Mouse (Mus musculus): ENCODE results near the gene Prkar2b.

The Prkar2b gene

DNA sequence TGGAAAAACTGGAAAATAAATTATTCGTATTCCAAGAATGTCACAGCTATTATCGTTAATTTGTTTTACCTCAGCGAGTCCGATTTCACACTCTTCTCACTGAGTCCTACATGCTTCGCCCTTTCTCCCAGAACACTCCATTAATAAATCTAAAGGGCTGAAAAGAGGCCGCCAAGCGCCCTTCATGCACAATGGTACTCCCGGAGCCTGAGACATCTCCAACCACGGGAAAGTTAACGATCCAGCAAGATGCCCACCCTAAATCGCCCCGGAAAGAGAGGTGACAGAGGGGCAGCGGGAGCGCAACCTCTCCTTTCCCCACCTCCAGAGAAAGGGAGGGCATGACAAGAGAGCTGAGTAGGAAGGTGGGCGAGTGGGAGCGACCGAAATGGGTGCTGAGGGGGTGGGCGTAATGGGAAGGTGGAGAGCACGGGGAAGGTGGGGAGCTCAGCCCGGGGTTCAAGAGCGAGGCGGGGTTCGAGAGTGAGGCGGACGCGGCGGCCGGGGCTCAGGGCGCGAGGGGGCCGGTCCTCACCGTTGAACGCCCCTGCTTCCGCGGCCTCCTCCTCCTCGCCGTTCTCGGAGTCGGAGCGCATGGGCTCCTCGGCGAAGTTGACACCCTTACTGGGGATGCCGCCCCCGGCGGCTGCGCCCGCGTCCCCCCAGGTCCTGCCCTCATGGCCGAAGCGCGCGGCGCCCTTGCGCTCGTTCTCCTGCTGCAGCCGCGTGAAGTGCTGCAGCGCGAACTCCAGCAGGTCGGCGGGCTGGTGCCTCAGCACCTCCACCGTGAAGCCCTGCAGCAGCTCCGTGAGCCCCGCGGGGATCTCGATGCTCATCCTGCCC is 628 bp downstream of the Prkar2b start:
- DNase-seq (ENCODE audit: low spot score in 2 of 2), result no peak

DNA sequence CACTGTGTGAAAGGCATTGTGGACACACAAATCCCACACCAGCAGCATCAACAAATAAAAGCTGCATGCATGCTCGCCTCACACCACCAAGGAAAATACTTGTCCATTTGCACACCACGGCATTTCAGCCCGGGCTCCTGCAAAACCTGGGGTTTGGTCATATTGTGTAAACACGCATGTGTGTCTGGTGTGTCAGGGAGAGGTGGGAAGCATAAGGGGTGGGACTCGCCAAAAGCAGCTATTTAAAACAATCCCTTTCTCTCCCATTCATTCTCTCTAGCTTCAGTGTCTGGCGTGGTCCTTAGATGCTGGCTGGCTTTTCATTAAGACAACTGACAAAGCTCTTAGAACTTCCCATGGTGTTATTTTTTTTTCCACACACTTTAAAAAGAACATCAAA is 1.4 kb downstream of the Prkar2b start:
- DNase-seq (ENCODE audit: low spot score in 2 of 2), result peak in 1 of 2 experiments; percentile 6

DNA sequence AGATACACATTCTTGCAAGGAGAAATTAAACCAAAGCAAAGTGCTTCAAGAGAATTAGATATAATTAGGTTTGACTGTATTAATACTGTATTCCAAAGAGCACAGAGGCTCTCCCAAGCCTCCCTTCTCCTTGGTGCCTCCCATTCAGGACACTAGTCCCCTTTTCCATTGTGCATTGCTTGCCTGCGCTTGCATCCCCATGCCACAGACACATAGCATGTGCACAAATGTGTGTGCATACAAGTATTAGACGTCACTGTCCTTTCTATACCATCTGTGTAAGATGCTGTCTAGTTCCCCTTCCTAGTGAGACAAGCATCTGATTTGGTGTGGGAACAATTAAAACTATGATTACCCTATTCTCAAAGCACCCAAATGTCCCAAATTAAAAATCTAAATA is 2.0 kb downstream of the Prkar2b start:
- no peak for DNase-seq (ENCODE audit: low spot score in 2 of 2)

- no peak for DNase-seq (ENCODE audit: low spot score in 2 of 2)
Observed at GRCm38 (mm10) chr12:32057461-32058199, 3.5 kb downstream of the Prkar2b start.

- DNase-seq (ENCODE audit: low spot score in 2 of 2), result no peak
Observed at GRCm38 (mm10) chr12:32055797-32056196, 5.3 kb downstream of the Prkar2b start.

DNA sequence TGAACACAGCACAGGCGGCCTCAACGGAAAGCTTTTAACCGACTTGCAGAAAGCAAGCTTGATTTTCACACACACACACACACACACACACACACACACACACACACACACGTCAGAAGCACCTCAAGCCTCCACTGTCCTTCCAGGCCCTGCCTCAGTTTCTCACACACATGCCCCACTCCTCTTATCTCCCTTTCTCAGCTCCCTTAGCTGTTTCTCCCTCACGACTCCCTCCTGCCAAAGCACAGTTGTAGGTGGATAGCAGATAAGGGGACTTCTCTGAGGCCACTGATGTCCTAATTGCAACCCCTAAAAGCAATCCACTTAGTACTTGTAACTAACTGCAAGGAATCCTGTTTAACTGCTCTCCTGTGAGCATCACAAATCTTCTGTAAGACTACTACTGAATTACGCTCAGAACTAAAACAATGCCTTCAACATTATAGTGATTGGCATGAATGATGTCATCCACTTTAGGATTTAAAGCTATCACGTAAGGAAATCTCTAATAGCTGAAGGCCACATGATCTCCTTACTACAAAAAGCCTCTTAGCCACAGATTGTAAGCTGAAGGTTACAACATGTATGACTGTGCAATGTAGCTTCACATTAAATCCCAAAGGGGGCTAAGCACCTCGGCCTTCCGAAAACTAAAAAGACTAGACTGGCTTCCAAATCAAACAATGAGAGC is 6.5 kb downstream of the Prkar2b start:
- DNase-seq (ENCODE audit: low spot score in 2 of 2), result no peak

DNA sequence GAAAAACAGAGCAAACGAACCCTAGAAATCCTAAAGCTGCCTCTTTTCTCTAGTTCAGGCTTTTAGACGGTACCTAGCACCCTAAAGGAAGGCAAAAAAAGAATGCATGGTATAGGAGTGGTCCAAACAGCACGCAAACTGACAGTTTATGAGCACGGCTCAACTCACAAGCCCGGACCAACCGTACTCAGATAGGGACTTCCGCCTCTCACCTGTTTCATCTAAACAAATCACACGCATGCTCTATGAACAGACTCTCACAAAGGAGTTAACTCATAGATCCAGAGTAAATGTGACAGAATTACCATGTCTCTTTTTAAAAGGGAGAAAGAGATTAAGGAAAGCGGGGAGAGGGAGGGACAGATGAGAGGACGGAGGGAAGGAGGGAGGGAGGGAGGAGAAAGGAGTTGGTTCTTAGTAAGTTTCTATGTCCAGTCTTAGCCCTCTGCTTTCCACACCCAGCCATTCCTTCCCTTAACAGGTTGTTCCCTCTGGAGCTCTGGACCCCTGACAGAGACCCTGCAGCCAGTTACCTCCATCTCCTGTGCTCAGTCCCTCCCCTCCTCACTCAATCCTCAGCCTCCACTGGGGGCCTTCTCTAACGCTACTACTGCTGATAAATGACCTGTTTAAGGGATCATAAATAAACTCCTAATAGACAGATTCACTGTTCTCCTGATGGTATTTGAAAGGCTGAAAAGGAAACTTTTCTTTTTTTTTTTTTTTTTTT is 7.3 kb downstream of the Prkar2b start:
- no peak for DNase-seq (ENCODE audit: low spot score in 2 of 2)

DNA sequence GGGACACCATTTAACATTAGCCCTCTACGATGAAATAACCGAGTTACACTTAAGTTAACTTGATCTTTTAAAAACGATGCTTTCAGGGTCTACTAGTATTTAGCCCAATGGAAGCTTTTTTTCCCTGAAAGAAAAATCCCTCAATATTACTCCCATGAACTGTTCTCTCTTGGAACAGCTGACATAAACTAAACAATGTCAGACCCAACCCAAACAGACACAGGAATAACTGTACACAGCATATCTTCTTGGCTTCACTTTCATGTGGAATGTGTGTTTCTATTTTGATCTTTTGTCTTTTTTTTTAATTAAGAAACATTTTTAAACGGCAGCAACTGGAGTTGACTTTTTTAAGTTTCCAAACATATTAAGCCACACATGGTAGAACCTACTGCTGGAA is 8.2 kb downstream of the Prkar2b start:
- DNase-seq (ENCODE audit: low spot score in 2 of 2), result no peak

GRCm38 (mm10) chr12:32050165-32050564 is 10.9 kb downstream of the Prkar2b start:
- no peak for DNase-seq (ENCODE audit: low spot score in 2 of 2)

DNA sequence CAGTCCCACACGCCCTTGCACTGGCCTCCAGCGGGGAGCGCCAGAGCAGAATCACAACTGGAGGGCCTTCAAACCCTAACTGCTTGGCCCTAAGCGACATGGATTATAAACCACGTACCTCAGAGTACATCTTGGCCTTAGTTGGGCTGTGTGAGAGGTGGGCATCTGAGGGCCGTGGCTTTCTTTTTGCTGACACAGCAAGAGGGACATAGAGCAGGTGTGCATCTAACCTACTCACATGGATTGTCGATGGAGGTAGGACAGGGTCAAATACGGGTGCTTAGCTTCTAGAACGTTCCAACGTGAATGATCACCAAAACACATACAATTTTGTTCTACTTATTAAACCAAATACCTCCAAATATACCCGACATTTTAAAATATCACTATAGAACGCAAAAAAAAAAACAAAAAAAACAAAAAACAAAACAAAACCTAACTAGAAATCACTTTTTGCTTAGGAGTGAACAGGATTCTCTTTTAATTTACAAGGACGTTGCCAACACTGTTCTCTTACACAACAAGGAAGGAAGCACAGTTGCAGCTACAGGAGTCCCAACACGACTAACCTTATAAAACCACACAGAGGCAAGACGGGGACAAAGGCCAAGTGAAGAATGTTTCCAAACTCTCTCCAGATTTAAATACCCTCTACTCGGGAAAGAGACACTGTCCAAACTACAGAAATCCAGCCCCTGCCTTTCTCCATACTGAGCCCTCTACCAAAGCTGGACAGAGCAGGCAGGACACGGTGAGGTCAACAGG is 15.3 kb downstream of the Prkar2b start:
- no peak for DNase-seq (ENCODE audit: low spot score in 2 of 2)

- no peak for DNase-seq (ENCODE audit: low spot score in 2 of 2)
Observed at GRCm38 (mm10) chr12:32044487-32045134, 16.5 kb downstream of the Prkar2b start.

DNA sequence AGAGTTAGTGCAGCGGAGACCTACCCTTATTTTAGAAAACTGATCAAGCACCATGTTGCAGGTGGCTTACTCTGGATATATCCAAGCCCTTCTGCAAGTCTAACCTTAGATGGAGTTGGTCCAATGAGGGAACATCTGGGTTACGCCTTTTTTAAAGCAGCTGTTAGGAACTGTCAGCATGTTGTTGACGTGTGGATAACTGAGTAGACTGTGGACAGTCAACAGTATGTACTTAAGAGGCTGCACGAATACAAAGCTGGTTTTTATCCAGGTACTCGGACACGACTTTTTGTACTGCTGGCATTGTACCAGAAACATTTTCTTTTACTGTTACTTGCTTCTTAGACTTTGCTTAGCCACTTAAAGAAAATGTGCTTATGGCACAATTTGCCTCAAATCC is 27.6 kb downstream of the Prkar2b start:
- no peak for DNase-seq (ENCODE audit: low spot score in 2 of 2)

- DNase-seq (ENCODE audit: low spot score in 2 of 2), result no peak
Observed at GRCm38 (mm10) chr12:32032917-32033316, 28.2 kb downstream of the Prkar2b start.

DNA sequence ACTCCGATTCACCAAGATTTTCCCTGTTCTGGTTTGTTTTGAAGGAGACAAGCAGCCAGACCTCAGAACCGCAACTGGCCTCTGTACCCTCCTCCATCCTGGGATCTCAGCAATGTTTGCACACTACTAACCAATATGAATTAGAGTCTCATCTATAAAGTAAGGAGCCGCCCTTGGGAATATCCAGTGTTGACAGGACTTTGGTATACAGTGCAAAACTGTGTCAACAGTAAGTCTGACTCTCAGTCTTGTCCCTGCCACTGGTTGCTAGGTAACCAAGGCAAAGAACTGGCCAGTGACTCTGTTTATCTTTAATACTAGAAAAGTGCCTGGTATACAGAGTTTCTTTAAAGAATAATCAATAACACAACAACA is 42.7 kb downstream of the Prkar2b start:
- no peak for DNase-seq (ENCODE audit: low spot score in 2 of 2)

GRCm38 (mm10) chr12:32017636-32018375 is 43.3 kb downstream of the Prkar2b start:
- DNase-seq (ENCODE audit: low spot score in 2 of 2), result no peak

DNA sequence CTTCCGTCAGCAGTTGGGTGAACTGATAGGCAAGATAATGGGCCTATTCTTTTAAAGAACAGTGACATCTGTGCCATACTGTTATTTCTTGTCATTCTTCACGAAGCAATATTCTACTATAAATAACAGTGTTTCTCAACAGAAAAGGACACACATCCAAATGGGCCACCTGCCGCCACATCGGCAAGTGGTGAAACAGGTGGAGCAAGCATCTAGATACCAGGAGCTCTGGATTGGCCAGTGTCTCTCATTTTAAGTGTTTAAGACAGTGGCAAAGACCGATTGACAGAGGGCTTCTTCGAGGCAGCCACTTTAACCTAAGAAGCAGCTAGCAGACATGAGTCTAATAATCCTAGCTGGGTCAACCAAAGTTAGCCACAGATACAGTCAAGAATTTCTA is 44.6 kb downstream of the Prkar2b start:
- DNase-seq (ENCODE audit: low spot score in 2 of 2), result no peak

DNA sequence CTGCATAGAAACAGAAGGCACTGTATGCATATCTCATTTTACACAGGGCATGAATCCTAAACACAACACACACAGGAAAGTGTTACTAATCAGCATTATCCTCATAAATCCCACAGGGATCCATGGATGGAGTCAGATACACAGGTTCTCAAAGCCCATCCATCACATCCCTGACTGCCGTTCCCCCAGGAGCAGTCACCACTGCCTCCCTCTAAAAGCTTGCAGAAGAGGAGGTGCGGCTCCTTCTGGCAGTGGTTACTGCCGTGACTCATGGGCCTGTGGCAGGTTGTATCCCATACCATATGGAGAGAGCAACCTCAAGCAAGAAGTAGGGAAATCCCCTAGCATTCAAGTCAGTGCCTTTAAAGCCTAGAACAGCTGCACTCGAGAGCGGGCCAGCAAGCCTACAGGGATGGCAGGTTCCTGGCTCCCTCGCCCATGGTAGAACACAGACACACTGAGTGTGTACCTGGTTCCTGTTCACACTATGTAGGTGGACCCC is 45.8 kb downstream of the Prkar2b start:
- no peak for DNase-seq (ENCODE audit: low spot score in 2 of 2)

DNA sequence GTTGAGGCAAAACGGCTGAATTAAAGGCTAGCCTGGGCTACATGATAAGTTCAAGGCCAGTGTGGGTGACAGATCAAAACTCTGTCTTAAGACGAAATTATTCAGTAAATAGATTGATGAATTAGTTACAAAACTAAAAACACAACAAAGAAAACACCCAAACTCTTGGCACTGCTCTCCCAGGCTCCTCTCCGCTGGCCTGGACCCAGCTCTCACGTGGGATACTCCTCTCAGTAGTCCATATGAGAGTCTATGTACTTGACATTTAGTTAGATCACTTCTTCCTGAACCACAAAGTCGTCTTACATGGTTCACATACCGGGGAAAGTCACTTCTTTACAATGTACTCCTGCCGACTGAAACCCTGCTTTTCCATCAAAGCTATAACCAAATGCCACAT is 46.3 kb downstream of the Prkar2b start:
- DNase-seq (ENCODE audit: low spot score in 2 of 2), result no peak

DNA sequence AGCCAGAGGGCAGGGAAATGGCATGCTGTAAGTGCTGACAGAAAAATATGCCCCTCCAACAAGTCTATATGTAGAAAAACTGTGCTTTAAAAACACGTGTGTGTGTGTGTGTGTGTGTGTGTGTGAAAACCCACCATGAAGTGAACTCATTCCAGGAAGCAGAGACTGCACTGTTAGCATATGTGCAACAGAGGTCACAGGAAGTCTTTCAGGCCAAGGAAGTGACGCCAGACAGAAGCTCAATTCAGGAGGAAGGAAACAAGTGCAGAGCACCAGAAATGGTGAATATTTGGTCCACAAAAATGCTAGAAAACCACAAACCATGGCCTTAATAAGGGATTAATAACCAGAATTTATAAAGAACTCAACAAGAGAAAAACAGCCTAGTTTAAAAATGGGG is 48.9 kb downstream of the Prkar2b start:
- DNase-seq (ENCODE audit: low spot score in 2 of 2), result no peak

DNA sequence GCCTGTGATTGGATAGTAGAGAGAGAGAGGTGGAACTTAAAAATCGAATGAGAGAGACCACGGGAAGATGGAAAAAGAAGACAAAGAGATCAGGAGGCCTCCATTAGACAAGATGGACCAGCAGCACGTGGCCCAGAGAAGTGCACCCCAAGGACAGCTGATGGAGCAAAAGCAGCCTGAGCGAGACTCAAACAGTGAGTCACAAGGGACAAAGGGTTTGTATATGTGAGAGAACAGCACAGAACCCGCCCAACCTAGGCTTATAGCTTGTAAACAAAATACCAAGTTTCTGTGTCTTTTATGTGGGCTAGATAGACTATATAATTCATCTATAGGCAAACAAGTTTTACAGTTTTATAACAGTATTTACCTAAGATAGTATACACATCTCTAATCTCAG is 50.0 kb downstream of the Prkar2b start:
- no peak for DNase-seq (ENCODE audit: low spot score in 2 of 2)
